In the genomic region with DNA sequence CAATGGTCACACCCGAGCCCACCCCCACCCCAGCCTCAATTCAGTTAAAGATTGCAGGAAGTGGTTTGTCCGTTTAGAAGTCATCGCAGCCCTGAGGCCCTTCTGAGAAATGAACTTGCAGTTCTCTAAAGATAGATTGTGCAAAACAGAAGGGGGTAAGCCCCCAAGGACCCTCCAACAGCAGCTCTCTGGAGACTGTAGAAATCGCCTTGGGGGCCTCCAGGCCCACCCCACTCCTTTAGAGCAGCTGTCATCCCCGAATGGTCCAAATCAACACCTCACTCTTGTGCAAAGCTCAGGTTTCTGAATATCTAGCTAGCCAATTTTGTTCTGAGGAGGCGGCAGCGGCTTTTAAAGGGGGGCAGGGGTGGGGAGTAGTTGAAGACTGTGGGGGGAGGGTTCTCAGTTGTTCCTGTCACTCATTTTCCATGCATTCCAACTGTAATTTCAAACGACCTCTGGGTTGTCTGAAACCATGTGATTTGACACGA, we compare ENCODE assay signal across 13 mouse cellular contexts.
DNase-seq lines count a peak whose midpoint lies in the region; ATAC-seq and TF ChIP-seq lines count a peak whose summit lies in the region.
"Had no signal": no experiment of that assay in that cellular context is flagged by ENCODE, and none has a peak within 500 bp of the region (broad histone marks: within the 10 kb centered on the region; RNA-seq: fewer than 3 reads in every experiment).

No protein-coding gene starts in this region.

- no peaks in the 10 kb centered on the region for H3K9me3 ChIP-seq in heart, embryonic 16.5 days (replicated peaks; ENCODE audit: control insufficient read depth, low read length)
- no peaks in the 10 kb centered on the region for H3K9me3 ChIP-seq in embryonic facial prominence, embryonic 12.5 days
- no peaks in the 10 kb centered on the region for H3K9me3 ChIP-seq in limb, embryonic 14.5 days (ENCODE audit: control insufficient read depth, low read length)
- H3K9me3 ChIP-seq: limb, embryonic 15.5 days had no signal

- no peak for ATAC-seq in heart, embryonic 16.5 days (replicated peaks; ENCODE audit: extremely low read depth, insufficient read depth, low FRiP score)
- 0 out of 2 replicates have a peak, but pooled peaks have one; percentile 84 for ATAC-seq in embryonic facial prominence, embryonic 12.5 days (ENCODE audit: insufficient number of reproducible peaks, insufficient read depth, low FRiP score, low TSS enrichment)
- peak; percentile 87 for ATAC-seq in limb, embryonic 14.5 days (ENCODE audit: low FRiP score, low read depth)

- no peaks in the 10 kb centered on the region for H3K36me3 ChIP-seq in heart, embryonic 16.5 days (ENCODE audit: control insufficient read depth, insufficient read depth)
- no peaks in the 10 kb centered on the region for H3K36me3 ChIP-seq in embryonic facial prominence, embryonic 12.5 days
- no peaks in the 10 kb centered on the region for H3K36me3 ChIP-seq in limb, embryonic 14.5 days (ENCODE audit: control insufficient read depth, insufficient read depth, low read length)
- H3K36me3 ChIP-seq: limb, embryonic 15.5 days had no signal

- 39% methylated on average over 9 of the region's 9 CpGs for WGBS in heart, embryonic 16.5 days
- WGBS in embryonic facial prominence, embryonic 12.5 days = 33% methylated on average over 9 of the region's 9 CpGs
- WGBS in limb, embryonic 14.5 days = 58% methylated on average over 9 of the region's 9 CpGs

- no peak overlapping the region for H3K9ac ChIP-seq in heart, embryonic 16.5 days (ENCODE audit: low read length)
- no peak overlapping the region for H3K9ac ChIP-seq in embryonic facial prominence, embryonic 12.5 days
- no peak overlapping the region for H3K9ac ChIP-seq in limb, embryonic 14.5 days (ENCODE audit: low read depth, low read length, severe bottlenecking)
- H3K9ac ChIP-seq: limb, embryonic 15.5 days had no signal

- H3K27ac ChIP-seq in heart, embryonic 16.5 days (ENCODE audit: low read length) = peak overlapping the region; percentile 48; the same call in 1 of the 2 replicates
- H3K27ac ChIP-seq in embryonic facial prominence, embryonic 12.5 days = peak overlapping the region; percentile 46
- H3K27ac ChIP-seq in limb, embryonic 14.5 days (replicated peaks; ENCODE audit: low read depth, low read length) = no peak overlapping the region
- H3K27ac ChIP-seq: limb, embryonic 15.5 days had no signal

- DNase-seq in heart, adult 18-20 months = no peak
- peak; percentile 73 for DNase-seq in limb, embryonic 14.5 days (ENCODE audit: low spot score)
- DNase-seq in mesoderm, embryonic 11.5 days (ENCODE audit: low read depth, low spot score) = peak; percentile 49
- DNase-seq in spleen, adult 18-20 months = no peak
- no peak for DNase-seq in right cerebral cortex, postnatal 14 days
- DNase-seq in left cerebral cortex, adult 8-10 months (ENCODE audit: low spot score in 2 of 2) = no peak
- DNase-seq: cerebellum, adult 8-10 months; kidney, postnatal 10 days; lung, postnatal 4 days; thymus, postnatal 4 days had no signal

- H3K27me3 ChIP-seq in heart, embryonic 16.5 days (ENCODE audit: control insufficient read depth, insufficient read depth, low read length) = no peaks in the 10 kb centered on the region
- H3K27me3 ChIP-seq in embryonic facial prominence, embryonic 12.5 days = no peaks in the 10 kb centered on the region
- H3K27me3 ChIP-seq in limb, embryonic 14.5 days (ENCODE audit: control insufficient read depth, insufficient read depth, low read length) = no peaks in the 10 kb centered on the region
- H3K27me3 ChIP-seq: limb, embryonic 15.5 days had no signal

- H3K4me3 ChIP-seq in heart, embryonic 16.5 days (ENCODE audit: low read length) = no peak overlapping the region
- H3K4me3 ChIP-seq in embryonic facial prominence, embryonic 12.5 days = no peak overlapping the region
- H3K4me3 ChIP-seq in limb, embryonic 14.5 days (replicated peaks; ENCODE audit: low read length) = no peak overlapping the region
- H3K4me3 ChIP-seq: limb, embryonic 15.5 days had no signal

- peaks cover 5% of the 10 kb centered on the region for H3K4me1 ChIP-seq in heart, embryonic 16.5 days (ENCODE audit: control insufficient read depth, insufficient read depth, low read length)
- H3K4me1 ChIP-seq in embryonic facial prominence, embryonic 12.5 days = peaks cover 11% of the 10 kb centered on the region; the same call in 1 of the 2 replicates
- no peaks in the 10 kb centered on the region for H3K4me1 ChIP-seq in limb, embryonic 14.5 days (ENCODE audit: control insufficient read depth, insufficient read depth, low read length)

- H3K4me2 ChIP-seq in heart, embryonic 16.5 days (ENCODE audit: low read depth, low read length) = no peak overlapping the region
- H3K4me2 ChIP-seq in embryonic facial prominence, embryonic 12.5 days (replicated peaks) = 0 out of 2 replicates have a peak overlapping the region, but pooled peaks have one; percentile 13
- no peak overlapping the region for H3K4me2 ChIP-seq in limb, embryonic 14.5 days (replicated peaks; ENCODE audit: low read depth, low read length, severe bottlenecking)
- H3K4me2 ChIP-seq: limb, embryonic 15.5 days had no signal

- TF ChIP-seq POLR2A in limb, embryonic 14.5 days (IDR thresholded peaks at IDR 0.05; ENCODE audit: borderline replicate concordance, extremely low read depth, insufficient read depth, insufficient read length) = no peak

Comparison
In these comparisons a context has a peak if more than half of its experiments do, and no peak if none do; other contexts are left out.
1. DNase-seq: peak in limb, embryonic 14.5 days (single experiment) and mesoderm, embryonic 11.5 days (single experiment); none in heart, adult 18-20 months (0 of 2), spleen, adult 18-20 months (0 of 2), right cerebral cortex, postnatal 14 days (single experiment) and left cerebral cortex, adult 8-10 months (0 of 2).